12 mouse cellular contexts compared by ENCODE assay signal in the genomic region with DNA sequence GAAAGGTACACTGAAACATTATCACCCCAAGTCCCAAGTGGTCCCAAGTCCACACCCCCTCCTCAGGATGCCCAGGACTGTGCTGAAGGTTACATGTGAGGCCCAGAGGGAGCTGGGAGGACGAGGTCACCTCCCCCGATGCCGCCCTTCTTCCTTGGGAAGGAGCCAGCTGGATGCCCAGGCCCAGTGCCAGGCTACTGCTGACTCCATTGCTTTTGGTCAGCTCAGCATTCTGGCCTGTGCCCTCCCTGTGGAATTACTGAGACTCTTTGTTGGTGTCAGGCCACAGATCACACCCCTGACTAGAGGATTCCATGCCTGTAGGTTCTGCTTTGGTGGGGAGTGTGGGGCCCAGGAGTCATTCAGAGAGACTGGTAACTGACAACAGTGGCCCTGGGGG. TPM values are rescaled to one million over a fixed set of nuclear protein-coding genes. Genes with fewer than 3 reads are reported as not detected.
DNase-seq lines count a peak whose midpoint lies in the region; ATAC-seq lines count a peak whose summit lies in the region.
"Had no signal": no experiment of that assay in that cellular context is flagged by ENCODE, and none has a peak within 500 bp of the region (broad histone marks: within the 10 kb centered on the region; RNA-seq: fewer than 3 reads in every experiment).

A gene (plus strand): TSS at position 272 of the 400 bp plus-strand sequence.

- WGBS in forebrain, embryonic 11.5 days: 89% methylated on average over 3 of the region's 3 CpGs

- ATAC-seq in forebrain, embryonic 11.5 days (replicated peaks; ENCODE audit: low FRiP score): no peak

- H3K9ac ChIP-seq in forebrain, embryonic 11.5 days (ENCODE audit: low read length): no peak within 1 kb of the TSS
- H3K9ac ChIP-seq: liver, embryonic 14.5 days had no signal

- H3K36me3 ChIP-seq in forebrain, embryonic 11.5 days (ENCODE audit: control insufficient read depth, insufficient read depth, low read length): no peaks in the 10 kb centered on the region

- no peak within 1 kb of the TSS for H3K4me3 ChIP-seq in forebrain, embryonic 11.5 days (ENCODE audit: low read depth, low read length)
- H3K4me3 ChIP-seq: erythroblast, embryonic 14.5 days had no signal

- DNase-seq in heart, postnatal 10 days: peak; percentile 57 to 62
- no peak for DNase-seq in heart, adult 8-10 months (ENCODE audit: low spot score)
- DNase-seq in 3T3-L1 (ENCODE audit: low read depth, low spot score): peak; percentile 60
- DNase-seq in adipocyte (ENCODE audit: low spot score): peak; percentile 81
- DNase-seq in kidney, adult 8-10 months: peak; percentile 70 to 74
- DNase-seq in embryo, embryonic 11 days: no peak
- no peak for DNase-seq in forebrain, embryonic 11.5 days (ENCODE audit: low spot score)

- no peaks in the 10 kb centered on the region for H3K27me3 ChIP-seq in forebrain, embryonic 11.5 days (ENCODE audit: control insufficient read depth, insufficient read depth, low read length)

- H3K27ac ChIP-seq in forebrain, embryonic 11.5 days (ENCODE audit: low read depth, low read length): no peak within 1 kb of the TSS
- H3K27ac ChIP-seq: liver, embryonic 14.5 days had no signal

- no peaks in the 10 kb centered on the region for H3K9me3 ChIP-seq in forebrain, embryonic 11.5 days (ENCODE audit: control insufficient read depth, low read length)

- intact Hi-C loops in heart, postnatal 10 days (cut with DNase I): no loop called here

- no peak within 1 kb of the TSS for H3K4me2 ChIP-seq in forebrain, embryonic 11.5 days (ENCODE audit: low read depth, low read length, severe bottlenecking)

- H3K4me1 ChIP-seq in forebrain, embryonic 11.5 days (replicated peaks; ENCODE audit: control insufficient read depth, insufficient read depth, low read length): no peaks in the 10 kb centered on the region

RNA-seq across cellular contexts. Expression of the gene that starts here (rescaled TPM):
- total RNA-seq in heart, postnatal 10 days (2021): under 1 TPM in 1 of 2 experiments, not detected in 1; 0.26 TPM
- under 1 TPM in 2 of 4 experiments, not detected in 2; 0.68 to 0.75 TPM for total RNA-seq in heart, adult 8-10 months (2022)
- polyA plus RNA-seq in forebrain, embryonic 11.5 days (2014; fragmentation: Nextera tagmentation; extraction: Ambion mirVana): not detected in 2 replicates
- total RNA-seq: left cerebral cortex, postnatal 25 days; megakaryocyte, adult 5-6 weeks had no signal
- polyA plus RNA-seq: erythroblast, embryonic 14.5 days; hindbrain, embryonic 11.5 days had no signal

Comparison
In these comparisons a context has a peak if more than half of its experiments do, and no peak if none do; other contexts are left out.
1. Peak in DNase-seq in heart, postnatal 10 days; RNA of the gene not detected or under 1 TPM.
2. DNase-seq: peak in 3T3-L1 (single experiment), adipocyte (single experiment) and kidney, adult 8-10 months (2 of 2); none in heart, adult 8-10 months (single experiment), embryo, embryonic 11 days (single experiment) and forebrain, embryonic 11.5 days (single experiment).